Mouse (Mus musculus): ENCODE data around the gene Mrvi1. TPM values are rescaled to one million over a fixed set of nuclear protein-coding genes. Genes with fewer than 3 reads are reported as not detected.

The Mrvi1 gene
- polyA plus RNA-seq, 1 experiment from 2014 or later: 0.79 TPM

DNA sequence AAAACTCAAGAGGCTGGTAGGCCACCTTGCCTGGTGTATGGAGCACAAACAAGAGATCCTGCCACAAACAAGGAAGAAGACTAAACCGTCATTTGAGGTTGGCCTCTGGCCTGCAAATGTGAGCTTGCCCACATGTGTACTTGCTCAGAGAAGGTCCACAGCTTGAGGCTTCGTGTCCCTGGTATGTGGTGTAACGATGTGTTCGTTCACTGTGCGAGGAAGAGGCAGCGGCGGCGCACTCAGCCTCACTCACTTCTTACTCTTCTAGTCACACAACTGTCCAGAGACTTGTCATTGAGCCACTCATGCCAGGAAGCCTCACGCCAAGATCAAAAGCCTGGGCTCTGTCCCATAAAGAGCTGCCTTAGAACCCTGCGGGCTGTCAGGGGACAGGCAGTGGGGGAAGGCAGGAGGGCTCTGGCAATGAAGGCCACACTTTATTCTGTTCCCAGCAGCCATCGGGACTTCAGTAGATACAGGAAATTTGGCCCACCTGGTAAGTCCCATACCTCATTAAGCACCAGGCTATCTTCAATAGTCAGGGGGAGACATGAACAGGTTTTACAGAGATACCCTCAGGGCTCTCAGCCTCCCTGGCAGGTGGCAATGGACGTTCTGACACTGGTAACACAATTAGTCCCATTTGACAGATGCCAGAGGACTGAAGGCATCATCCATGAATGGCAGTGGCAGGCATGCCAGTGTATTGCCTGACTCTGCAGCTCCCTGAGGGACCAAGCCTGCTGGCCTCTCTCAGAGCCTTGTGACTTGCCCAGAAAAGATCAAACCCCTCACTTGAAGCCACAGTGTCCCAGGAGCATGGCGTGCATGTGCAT is 32.3 kb downstream of the Mrvi1 start:
- no peak overlapping the region for H3K4me3 ChIP-seq
- no peak overlapping the region for H3K9ac ChIP-seq
- no peaks in the 10 kb centered on the region for H3K36me3 ChIP-seq
- H3K9me3 ChIP-seq: no peaks in the 10 kb centered on the region
- no peak overlapping the region for H3K4me2 ChIP-seq
- H3K4me1 ChIP-seq (replicated peaks): no peaks in the 10 kb centered on the region
- ATAC-seq (ENCODE audit: low FRiP score): no peak
- H3K27ac ChIP-seq: no peak overlapping the region
- H3K27me3 ChIP-seq: no peaks in the 10 kb centered on the region
- 82% methylated on average over 13 of the region's 13 CpGs for WGBS

DNA sequence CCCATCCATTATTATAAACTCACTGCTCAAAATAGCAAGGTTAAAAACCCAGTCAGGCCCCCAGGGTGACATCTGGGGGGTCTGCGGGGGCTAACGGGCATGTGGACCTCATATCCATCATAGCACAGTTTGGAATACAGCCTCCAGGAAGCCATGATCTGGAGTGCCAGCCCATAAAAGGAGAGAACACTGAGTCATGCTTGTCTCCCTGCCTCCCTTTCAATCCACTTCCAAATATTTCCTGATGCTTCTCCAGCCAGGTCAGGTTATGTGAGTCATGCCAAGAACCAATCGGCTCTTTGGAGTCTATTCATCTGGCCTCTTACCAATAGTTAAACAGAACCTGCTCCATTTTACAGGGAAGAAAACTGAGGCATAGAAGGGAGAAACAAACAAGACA is 33.7 kb downstream of the Mrvi1 start:
- Histone ChIP-seq H3K27ac (no peak overlapping the region), H3K4me1 (replicated peaks) (no peaks in the 10 kb centered on the region), H3K36me3 (no peaks in the 10 kb centered on the region), H3K4me3 (no peak overlapping the region), H3K4me2 (no peak overlapping the region), H3K9ac (no peak overlapping the region), H3K9me3 (no peaks in the 10 kb centered on the region), H3K27me3 (no peaks in the 10 kb centered on the region)
- no peak for ATAC-seq (ENCODE audit: low FRiP score)
- WGBS: 82% methylated on average over 3 of the region's 3 CpGs

DNA sequence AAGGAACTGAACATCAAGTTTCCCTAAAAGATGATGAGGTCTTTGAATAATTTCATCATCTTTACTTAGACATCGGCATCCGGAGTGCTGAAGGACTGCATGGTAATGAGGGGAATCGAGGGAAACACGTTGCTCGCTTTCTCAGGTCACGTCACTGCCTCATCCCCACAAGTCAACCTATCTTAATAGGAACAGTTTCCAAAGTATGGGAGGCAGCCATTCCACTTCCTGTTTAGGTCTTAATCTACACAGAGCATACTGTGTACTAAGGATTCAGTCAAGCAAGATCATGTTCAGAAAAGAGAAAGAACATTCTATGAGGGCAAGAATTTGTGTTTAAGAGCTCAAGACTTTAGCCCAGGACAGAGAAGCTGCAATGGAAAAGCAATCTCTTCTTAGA is 34.6 kb downstream of the Mrvi1 start:
- no peak for ATAC-seq (ENCODE audit: low FRiP score)
- H3K9me3 ChIP-seq: no peaks in the 10 kb centered on the region
- H3K4me3 ChIP-seq: no peak overlapping the region
- H3K4me1 ChIP-seq (replicated peaks): no peaks in the 10 kb centered on the region
- H3K27me3 ChIP-seq: no peaks in the 10 kb centered on the region
- H3K9ac ChIP-seq: no peak overlapping the region
- no peaks in the 10 kb centered on the region for H3K36me3 ChIP-seq
- no peak overlapping the region for H3K27ac ChIP-seq
- 95% methylated on average over 6 of the region's 6 CpGs for WGBS
- H3K4me2 ChIP-seq: no peak overlapping the region

DNA sequence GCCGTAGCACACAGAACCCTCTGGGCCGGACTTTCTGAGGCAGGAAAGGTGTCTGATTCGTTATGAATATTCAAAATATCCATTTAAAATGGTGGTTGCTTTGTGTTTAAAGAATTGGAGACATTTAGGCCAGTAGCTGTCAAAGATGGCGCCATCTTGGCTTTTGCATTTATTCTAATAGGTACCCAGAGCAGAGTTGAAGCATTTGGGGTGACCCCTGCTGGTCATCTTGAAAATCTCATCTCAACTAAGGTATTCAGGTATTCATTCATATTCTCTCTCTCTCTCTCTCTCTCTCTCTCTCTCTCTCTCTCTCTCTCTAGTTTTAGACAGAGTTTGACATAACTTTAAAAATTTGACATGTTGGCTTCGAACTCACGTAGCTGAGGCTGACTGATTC is 35.5 kb downstream of the Mrvi1 start:
- Histone ChIP-seq H3K4me1 (replicated peaks) (peaks cover 5% of the 10 kb centered on the region), H3K9ac (no peak overlapping the region), H3K27ac (no peak overlapping the region), H3K9me3 (no peaks in the 10 kb centered on the region), H3K36me3 (no peaks in the 10 kb centered on the region), H3K4me3 (no peak overlapping the region), H3K4me2 (no peak overlapping the region), H3K27me3 (no peaks in the 10 kb centered on the region)
- WGBS: 76% methylated on average over 6 of the region's 6 CpGs
- ATAC-seq (ENCODE audit: low FRiP score): no peak

DNA sequence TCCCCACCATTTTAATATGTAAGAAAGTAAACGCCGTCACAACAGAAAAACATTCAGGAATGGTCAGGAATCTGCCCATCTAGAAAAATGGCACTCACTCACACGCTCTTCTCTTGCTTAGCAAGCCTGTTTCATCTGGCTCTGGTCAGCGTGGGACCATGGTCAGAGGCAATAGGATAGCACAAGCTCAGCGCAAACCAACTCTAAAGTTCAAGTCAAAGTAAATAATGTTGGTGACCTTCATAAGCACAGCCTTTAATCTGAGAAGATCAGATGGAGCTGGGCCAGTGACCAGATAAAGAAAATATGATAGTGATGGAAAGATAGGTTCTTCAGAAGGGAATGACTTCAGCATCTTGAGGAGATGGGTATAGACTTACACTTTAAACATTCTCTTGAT is 37.9 kb downstream of the Mrvi1 start:
- Histone ChIP-seq H3K36me3 (no peaks in the 10 kb centered on the region), H3K9ac (no peak overlapping the region), H3K4me2 (no peak overlapping the region), H3K27me3 (no peaks in the 10 kb centered on the region), H3K9me3 (no peaks in the 10 kb centered on the region), H3K4me3 (no peak overlapping the region), H3K27ac (no peak overlapping the region), H3K4me1 (replicated peaks) (peaks cover 6% of the 10 kb centered on the region)
- no peak for ATAC-seq (ENCODE audit: low FRiP score)
- 90% methylated on average over 5 of the region's 5 CpGs for WGBS

DNA sequence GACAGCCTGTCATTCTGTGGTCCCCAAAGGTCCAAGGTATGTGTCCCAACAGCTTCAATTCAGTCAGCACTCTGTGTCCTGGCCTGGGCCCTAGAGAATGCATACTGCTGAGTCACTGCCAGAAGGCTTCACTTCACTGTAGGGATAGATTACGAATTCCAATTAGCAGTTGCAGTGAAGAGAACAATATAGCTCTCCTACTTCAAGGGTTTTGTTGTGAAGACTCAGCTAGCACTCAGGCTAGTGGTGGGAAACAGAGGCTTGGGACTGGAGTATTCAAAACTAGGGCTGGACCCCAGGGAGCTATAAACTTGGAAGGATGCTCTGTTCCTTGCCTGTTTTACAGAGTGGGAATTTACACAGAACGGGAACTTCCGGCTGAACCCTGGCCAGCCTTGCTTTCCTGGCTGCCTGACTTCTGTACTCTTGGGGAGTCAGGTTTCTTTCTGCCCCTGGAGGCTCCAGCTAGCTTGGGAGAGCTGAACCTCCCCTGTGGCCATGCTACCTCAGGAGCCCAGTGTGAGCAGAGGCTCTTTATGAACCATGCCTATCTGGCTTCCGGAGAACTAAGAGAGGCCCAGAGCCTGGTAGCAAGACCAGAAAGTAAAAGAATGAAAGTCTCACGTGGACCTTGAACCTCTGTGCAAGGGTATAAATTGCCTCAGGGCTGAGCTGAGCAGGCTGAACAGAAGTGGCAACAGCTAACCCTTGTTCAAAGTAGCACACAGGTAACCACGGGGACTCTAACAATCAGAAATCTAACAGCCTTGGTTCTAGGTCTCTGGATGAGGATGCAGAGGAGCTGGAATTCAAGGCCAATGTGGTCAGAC is 40.3 kb downstream of the Mrvi1 start:
- Histone ChIP-seq H3K4me2 (no peak overlapping the region), H3K27ac (no peak overlapping the region), H3K9ac (no peak overlapping the region), H3K4me1 (replicated peaks) (peaks cover 6% of the 10 kb centered on the region), H3K4me3 (no peak overlapping the region), H3K27me3 (no peaks in the 10 kb centered on the region), H3K36me3 (no peaks in the 10 kb centered on the region), H3K9me3 (no peaks in the 10 kb centered on the region)
- no peak for ATAC-seq (ENCODE audit: low FRiP score)
- WGBS: 69% methylated on average over 6 of the region's 6 CpGs

DNA sequence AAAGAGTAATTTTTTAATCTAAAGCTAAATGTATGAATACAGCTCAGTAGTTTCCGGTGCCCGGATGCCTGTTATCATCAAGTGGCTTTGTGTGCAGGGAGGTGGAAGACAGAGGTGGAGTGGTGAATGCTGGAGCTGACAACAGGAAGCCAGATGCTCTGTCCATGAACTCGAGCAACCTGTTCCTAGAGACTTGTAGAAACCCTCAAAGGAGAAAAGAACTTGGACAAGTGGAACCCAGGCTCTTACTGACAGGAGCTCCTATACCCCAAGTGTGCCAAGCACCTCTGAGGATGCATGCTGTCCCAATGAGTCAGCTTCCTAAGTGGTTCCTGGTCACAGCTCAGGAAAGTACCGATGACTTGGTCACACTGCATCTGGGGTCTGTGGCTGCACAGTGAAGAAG is 41.1 kb downstream of the Mrvi1 start:
- H3K9me3 ChIP-seq: no peaks in the 10 kb centered on the region
- H3K9ac ChIP-seq: no peak overlapping the region
- no peak overlapping the region for H3K4me3 ChIP-seq
- H3K4me2 ChIP-seq: no peak overlapping the region
- peaks cover 6% of the 10 kb centered on the region for H3K4me1 ChIP-seq (replicated peaks)
- H3K27ac ChIP-seq: no peak overlapping the region
- ATAC-seq (ENCODE audit: low FRiP score): no peak
- no peaks in the 10 kb centered on the region for H3K27me3 ChIP-seq
- no peaks in the 10 kb centered on the region for H3K36me3 ChIP-seq
- whole genome bisulfite sequencing: 81% methylated on average over 4 of the region's 4 CpGs

DNA sequence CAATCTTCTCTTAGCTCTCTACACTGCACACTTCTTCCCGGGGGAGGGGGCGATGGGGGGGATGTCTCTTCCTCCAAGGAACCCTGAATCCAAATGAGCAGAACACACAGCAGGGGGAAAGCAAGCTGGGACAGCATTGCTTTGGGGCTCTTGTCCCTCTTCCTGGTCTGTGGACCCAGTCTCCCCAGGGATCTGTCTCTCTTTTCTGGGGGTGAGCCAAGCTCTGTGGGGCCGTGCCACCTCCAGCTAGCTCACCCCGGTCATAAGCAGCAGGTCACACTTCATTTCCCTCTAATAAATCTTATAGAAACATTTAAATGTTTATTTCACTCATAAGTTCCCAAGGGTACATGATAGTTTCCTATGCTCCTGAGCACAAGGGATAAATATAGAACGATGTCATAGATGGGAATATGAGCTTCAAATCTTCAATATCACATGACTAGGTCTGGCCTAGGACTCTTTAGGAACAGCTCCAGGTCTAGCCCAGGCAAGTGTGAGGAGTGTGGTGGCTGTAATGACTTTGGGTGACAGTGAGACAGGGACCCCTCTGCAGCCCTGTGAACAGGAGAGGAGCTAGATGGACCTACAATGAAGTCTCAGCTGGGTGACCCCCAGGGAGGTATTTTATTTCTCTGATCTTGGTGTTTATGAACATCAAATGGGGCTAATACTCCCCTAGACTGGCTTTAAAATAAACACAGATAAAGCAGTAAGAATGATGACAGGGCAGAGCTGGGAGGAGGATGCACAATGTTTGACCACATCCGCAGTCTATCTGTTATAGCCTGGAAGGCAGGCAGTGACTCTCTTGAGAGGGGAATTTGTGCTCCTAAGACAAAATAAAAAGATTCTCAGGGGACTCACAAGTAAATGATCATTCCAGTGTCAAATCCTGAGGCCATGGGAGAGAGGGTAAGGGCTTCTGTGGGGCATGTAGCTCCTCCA is 46.2 kb downstream of the Mrvi1 start:
- Histone ChIP-seq H3K9me3 (no peaks in the 10 kb centered on the region), H3K9ac (no peak overlapping the region), H3K4me1 (replicated peaks) (no peaks in the 10 kb centered on the region), H3K27ac (no peak overlapping the region), H3K4me2 (no peak overlapping the region), H3K36me3 (no peaks in the 10 kb centered on the region), H3K27me3 (no peaks in the 10 kb centered on the region), H3K4me3 (no peak overlapping the region)
- 92% methylated on average over 6 of the region's 6 CpGs for WGBS
- ATAC-seq (ENCODE audit: low FRiP score): no peak

DNA sequence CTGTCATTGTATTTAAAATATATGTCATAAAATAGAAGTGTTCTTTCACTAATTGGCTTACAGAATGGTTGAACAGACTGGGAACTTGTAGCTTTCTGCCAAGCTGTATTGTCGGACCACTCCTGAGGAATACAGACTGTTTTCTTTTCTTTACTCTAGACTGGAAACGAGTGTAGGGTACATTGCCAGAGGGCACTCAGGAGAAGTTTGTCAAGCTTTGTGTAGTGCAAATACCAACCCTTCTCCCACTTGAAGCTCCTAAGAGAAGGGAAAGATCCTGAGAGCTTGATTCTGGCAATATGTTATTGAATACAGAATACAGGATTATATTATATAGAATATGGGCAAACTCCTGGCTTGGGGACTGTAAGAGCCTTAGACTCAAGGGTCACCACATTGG is 48.3 kb downstream of the Mrvi1 start:
- 79% methylated on average over 2 of the region's 2 CpGs for WGBS
- Histone ChIP-seq H3K4me1 (replicated peaks) (no peaks in the 10 kb centered on the region), H3K9me3 (no peaks in the 10 kb centered on the region)

DNA sequence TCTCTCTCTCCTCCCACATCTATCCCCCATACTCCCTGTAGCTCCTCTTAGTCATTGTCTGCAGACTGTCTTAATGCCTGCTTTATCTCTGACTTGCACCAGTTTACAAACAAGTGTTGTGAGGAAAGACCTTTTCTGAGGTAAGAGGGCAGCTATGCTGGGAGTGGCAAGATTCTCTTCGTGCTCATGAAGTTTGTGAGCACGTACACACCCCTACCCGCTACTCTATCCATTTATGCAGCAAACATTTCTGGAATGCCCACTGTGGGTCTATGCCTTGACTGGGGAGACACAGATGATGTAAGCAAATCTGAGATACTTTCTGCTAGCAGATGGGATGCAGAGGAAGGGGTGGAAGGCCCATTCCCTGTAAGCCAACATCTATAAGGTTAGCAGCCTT is 48.9 kb downstream of the Mrvi1 start:
- H3K9ac ChIP-seq: no peak overlapping the region
- H3K27ac ChIP-seq: no peak overlapping the region
- no peaks in the 10 kb centered on the region for H3K9me3 ChIP-seq
- no peaks in the 10 kb centered on the region for H3K4me1 ChIP-seq (replicated peaks)
- ATAC-seq (ENCODE audit: low FRiP score): no peak
- H3K4me3 ChIP-seq: no peak overlapping the region
- whole genome bisulfite sequencing: 91% methylated on average over 3 of the region's 3 CpGs
- no peak overlapping the region for H3K4me2 ChIP-seq
- no peaks in the 10 kb centered on the region for H3K27me3 ChIP-seq
- H3K36me3 ChIP-seq: no peaks in the 10 kb centered on the region

More for the DNA sequence above, 48.3 kb downstream of the Mrvi1 start:
- Histone ChIP-seq H3K9ac (no peak overlapping the region), H3K27ac (no peak overlapping the region), H3K4me2 (no peak overlapping the region), H3K4me3 (no peak overlapping the region), H3K27me3 (no peaks in the 10 kb centered on the region), H3K36me3 (no peaks in the 10 kb centered on the region)
- no peak for ATAC-seq (ENCODE audit: low FRiP score)

DNA sequence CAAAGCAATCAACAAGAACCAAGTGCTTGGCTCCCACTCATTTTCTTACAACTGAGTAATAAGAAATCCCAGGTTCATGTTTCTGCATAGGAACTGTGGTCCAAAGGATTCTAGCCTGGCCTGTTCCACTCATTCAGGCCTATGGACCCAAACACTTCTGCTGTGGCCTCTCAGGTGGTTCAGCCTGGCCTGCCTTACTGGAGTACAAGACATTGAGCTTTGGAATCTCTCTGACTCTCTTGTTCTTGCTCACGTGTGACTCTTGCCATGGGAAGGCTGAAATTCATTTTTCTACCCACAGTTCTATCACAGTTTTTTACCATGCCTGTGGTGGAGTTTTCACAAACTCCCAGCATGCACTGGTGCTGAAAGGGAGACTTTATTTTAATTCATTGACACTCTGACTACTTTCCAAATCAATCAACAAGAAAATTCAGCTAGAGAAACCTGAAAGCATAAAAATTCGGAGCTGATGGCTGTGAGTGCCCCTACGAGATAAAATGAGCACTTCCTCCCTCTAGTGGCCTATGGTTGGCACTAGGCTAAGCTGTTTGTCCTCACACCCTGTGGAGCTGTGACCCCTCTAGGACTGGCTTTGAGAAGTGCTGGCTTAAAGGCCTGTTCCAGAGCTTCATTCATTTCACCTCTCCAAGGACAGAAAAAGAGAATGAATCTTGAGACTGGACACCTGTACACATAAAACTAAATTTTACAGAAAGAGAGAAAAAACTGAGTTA is 52.0 kb downstream of the Mrvi1 start:
- H3K4me2 ChIP-seq: no peak overlapping the region
- no peak for ATAC-seq (ENCODE audit: low FRiP score)
- no peaks in the 10 kb centered on the region for H3K36me3 ChIP-seq
- 38% methylated on average over 3 of the region's 3 CpGs for WGBS
- no peak overlapping the region for H3K4me3 ChIP-seq
- no peaks in the 10 kb centered on the region for H3K4me1 ChIP-seq (replicated peaks)
- no peak overlapping the region for H3K27ac ChIP-seq
- H3K27me3 ChIP-seq: no peaks in the 10 kb centered on the region
- no peak overlapping the region for H3K9ac ChIP-seq
- no peaks in the 10 kb centered on the region for H3K9me3 ChIP-seq

All from hindbrain, embryonic 13.5 days (tissue).